Mouse (Mus musculus) thymus, postnatal 0 days (tissue): ENCODE measurements around the gene Sema7a. TPM values are rescaled to one million over a fixed set of nuclear protein-coding genes. Genes with fewer than 3 reads are reported as not detected.

Experiments used
- DNase-seq: peaks from one replicate; pipeline ENCODE4 v3.0.0-alpha.2; 2015; ENCODE audit warnings: low spot score
- polyA plus RNA-seq: library from polyadenylated mRNA; unstranded; fragments of >200 nt; fragmentation: Nextera tagmentation; extraction: Ambion mirVana; gene quantifications from 2 replicates; pipeline ENCODE4 v1.2.1, GENCODE M21; 2015

Sema7a gene
- polyA plus RNA-seq, 1 experiment from 2014 or later: 4.0 TPM

DNA sequence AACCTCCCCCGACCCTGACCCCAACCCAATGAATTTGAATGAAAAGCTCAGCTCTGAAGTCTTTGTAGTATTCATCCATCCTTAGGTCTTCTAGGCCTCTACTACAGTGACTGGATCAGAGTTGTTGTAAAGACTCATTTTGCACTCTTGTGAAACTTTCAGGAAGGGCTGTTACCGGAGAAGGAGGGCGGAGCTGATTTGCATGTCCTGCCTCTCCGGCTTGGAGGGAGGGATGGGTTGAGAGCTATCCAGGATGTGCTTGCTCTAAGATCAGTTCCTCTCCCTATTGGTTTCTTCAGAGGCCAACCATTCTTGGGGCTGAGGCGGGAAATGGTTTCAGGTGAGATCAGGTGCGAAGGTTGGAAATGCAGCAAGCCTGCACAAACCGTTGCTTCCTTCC lies 71.1 kb downstream of the Sema7a start:
- no peak for DNase-seq

DNA sequence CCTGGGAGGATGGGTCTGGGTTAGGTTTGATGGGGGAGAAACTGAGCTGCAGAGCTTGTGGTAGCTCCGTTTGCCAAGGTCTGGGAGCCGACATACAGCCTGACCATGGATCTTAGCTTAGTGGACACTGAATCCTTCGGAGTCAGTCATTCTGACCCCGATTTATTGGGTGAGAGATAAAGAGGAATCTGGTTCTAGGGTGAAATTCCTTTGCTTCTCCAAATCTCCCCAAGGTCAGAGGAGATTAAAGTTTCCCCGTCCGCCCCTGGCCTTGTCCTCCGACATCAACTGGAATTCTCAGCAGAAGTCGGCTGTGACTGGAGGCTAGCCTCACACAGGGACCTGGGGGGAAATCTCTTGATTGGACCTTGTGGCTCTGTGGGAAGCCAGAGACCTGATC lies 71.6 kb downstream of the Sema7a start:
- no peak for DNase-seq

Other genes with a start within 250 kb of the Sema7a start
- 38.2 and 39.4 TPM in 2 replicates for gene Edc3, start 231.6 kb upstream of the Sema7a start, polyA plus RNA-seq
- gene Clk3, start 174.3 kb upstream of the Sema7a start, polyA plus RNA-seq: 211 and 221 TPM in 2 replicates
- 26.2 and 27.3 TPM in 2 replicates for gene Arid3b, start 103.3 kb upstream of the Sema7a start, polyA plus RNA-seq
- gene Ubl7, start 29.1 kb upstream of the Sema7a start, polyA plus RNA-seq: 125 and 133 TPM in 2 replicates
- gene Cyp11a1, start 66.3 kb downstream of the Sema7a start, polyA plus RNA-seq: 2.2 and 2.7 TPM in 2 replicates
- 0.94 and 1.1 TPM in 2 replicates for gene Stra6, start 123.7 kb downstream of the Sema7a start, polyA plus RNA-seq
- gene Ccdc33, start 178.7 kb downstream of the Sema7a start, polyA plus RNA-seq: 0.27 and 1.1 TPM in 2 replicates